Mouse (Mus musculus) monocyte, adult 5-6 weeks (primary cell): ENCODE results near the gene Plxdc1. TPM values are rescaled to one million over a fixed set of nuclear protein-coding genes. Genes with fewer than 3 reads are reported as not detected.

Experiments
- ATAC-seq: fragments of 153-309, 156-312 bp; replicated peaks from 2 replicates; pipeline ENCODE4 v1.8.0; 2017; ENCODE audit warnings: mild to moderate bottlenecking; ENCODE audit not compliant: low TSS enrichment, insufficient number of reproducible peaks, severe bottlenecking, poor library complexity, low FRiP score
- total RNA-seq: library from RNA; stranded (forward); fragments of 200-1000, 200-491, 200-594 nt; gene quantifications from 3 replicates; pipeline ENCODE4 v1.2.3, GENCODE M21; 2017

The Plxdc1 gene
- 1.6 to 2.8 TPM (median 2.4 TPM) in 3 replicates for total RNA-seq

GRCm38 (mm10) chr11:97985727-97986677 is at the start of gene Plxdc1:
Plxdc1 (minus strand) TSS chr11:97986444.
- no peak for ATAC-seq

GRCm38 (mm10) chr11:98035977-98036377 is 49.7 kb upstream of the Plxdc1 start:
- ATAC-seq = no peak

GRCm38 (mm10) chr11:98034840-98035239 is 48.6 kb upstream of the Plxdc1 start:
- ATAC-seq = no peak

GRCm38 (mm10) chr11:98034061-98034460 is 47.8 kb upstream of the Plxdc1 start:
- ATAC-seq = no peak

GRCm38 (mm10) chr11:98031443-98031770 is 45.2 kb upstream of the Plxdc1 start:
- ATAC-seq = no peak

- no peak for ATAC-seq
Measured at GRCm38 (mm10) chr11:98030701-98031442, 44.6 kb upstream of the Plxdc1 start.

DNA sequence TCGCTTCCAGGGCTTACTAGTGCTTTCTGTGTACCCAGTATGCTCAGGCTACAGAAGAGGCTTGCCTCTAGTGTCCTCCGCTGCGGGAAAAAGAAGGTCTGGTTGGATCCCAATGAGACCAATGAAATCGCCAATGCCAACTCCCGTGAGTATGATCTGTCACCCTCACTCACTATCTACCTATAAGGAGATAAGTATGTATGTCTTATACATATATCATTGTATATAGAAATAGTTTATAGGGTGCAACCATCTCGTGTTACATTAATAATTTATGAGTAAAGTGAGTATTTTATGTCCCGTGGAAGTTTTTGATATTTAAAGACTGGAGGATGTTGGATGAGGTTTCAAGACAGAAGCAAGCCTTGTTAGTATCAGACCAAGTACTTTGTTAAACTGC is 41.5 kb upstream of the Plxdc1 start:
- ATAC-seq = no peak

- ATAC-seq = no peak
Measured at GRCm38 (mm10) chr11:98027297-98027688, 41.0 kb upstream of the Plxdc1 start.

GRCm38 (mm10) chr11:98026570-98027296 is 40.5 kb upstream of the Plxdc1 start, which contains the start of gene Rpl19:
Rpl19 (plus strand) TSS chr11:98026710.
- ATAC-seq = peak; percentile 76

DNA sequence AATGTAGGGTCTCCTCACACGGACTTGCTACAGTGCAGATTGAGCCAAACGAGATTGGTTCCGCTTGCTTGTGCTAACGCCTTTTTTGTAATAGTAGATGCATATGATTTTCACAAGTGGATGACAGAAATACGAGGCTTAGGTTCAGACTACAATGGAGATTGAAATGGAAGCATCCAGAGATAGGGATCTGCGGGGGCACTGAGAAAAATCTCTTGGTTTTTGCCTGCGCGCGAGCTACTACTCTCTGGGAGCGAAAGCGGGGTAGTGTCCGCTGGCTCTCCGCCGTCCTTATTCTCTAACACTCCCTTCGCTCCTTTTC is 40.0 kb upstream of the Plxdc1 start:
- no peak for ATAC-seq

DNA sequence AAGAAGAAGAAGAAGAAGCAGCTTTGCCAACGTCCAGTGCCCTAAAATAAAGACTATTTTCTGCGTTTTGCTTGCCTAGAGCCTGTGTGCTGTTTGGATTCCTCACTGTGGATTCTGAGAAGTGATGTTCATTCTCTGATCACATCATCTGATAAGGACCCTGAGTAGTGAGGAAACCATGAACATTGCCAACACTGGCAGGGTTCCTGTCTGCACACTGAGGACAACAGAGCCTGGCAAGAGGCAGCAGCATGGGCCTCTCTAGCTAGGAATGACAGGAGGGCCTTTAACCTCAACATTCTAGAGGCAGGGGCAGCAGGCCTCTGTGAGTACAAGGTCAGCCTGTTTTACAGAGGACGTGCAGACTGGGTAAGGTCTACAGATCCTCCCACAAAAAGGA is 38.3 kb upstream of the Plxdc1 start:
- no peak for ATAC-seq

GRCm38 (mm10) chr11:98022555-98023371 is 36.5 kb upstream of the Plxdc1 start, which contains the start of gene Cacnb1:
Cacnb1 (minus strand) TSS chr11:98023034.
- ATAC-seq = 0 out of 2 replicates have a peak, but pooled peaks have one; percentile 19

- no peak for ATAC-seq
Measured at GRCm38 (mm10) chr11:98022253-98022554, 36.0 kb upstream of the Plxdc1 start.

GRCm38 (mm10) chr11:98021565-98022252 is 35.5 kb upstream of the Plxdc1 start:
- no peak for ATAC-seq

- ATAC-seq = no peak
Measured at GRCm38 (mm10) chr11:98021118-98021517, 34.9 kb upstream of the Plxdc1 start.

GRCm38 (mm10) chr11:98020710-98021109 is 34.5 kb upstream of the Plxdc1 start:
- ATAC-seq = no peak

GRCm38 (mm10) chr11:98019883-98020610 is 33.8 kb upstream of the Plxdc1 start:
- no peak for ATAC-seq
